Mouse (Mus musculus) adrenal gland, adult 8-10 months (tissue): Measurements from ENCODE around the gene Hadha. TPM values are rescaled to one million over a fixed set of nuclear protein-coding genes. Genes with fewer than 3 reads are reported as not detected.

Experiments used
- microRNA-seq, 2 experiments: library from miRNA; unstranded; fragments of <30 nt; microRNA quantifications; one replicate each; pipeline ENCODE4 v1.2.0; 2022
- total RNA-seq, 4 experiments: library from RNA; stranded (reverse); gene quantifications; 2 replicates each; pipeline ENCODE4 v1.2.4; 2022

The Hadha gene
- total RNA-seq, 4 experiments from 2014 or later, result 363 to 446 (median 399) TPM

Small RNA genes lying within 50 kb of the gene (microRNA-seq; reads per million reads assigned to microRNA genes)
- 0.35 to 1.2 reads per million in 2 experiments for gene Mir1960

Other genes with a start within 250 kb of the Hadha start
- gene Il6, start 142.0 kb downstream of the Hadha start, total RNA-seq, result not detected
- gene Tyms, start 81.5 kb downstream of the Hadha start, total RNA-seq, result 10 to 100 TPM; 12.9 to 19.7 (median 18.0) TPM
- gene Garem2, start 50.0 kb downstream of the Hadha start, total RNA-seq, result under 1 TPM in 1 of 4 experiments, not detected in 3; 0.10 TPM
- gene 3110082J24Rik, start 49.1 kb downstream of the Hadha start, total RNA-seq, result not detected
- gene Hadhb, start 86 bp upstream of the Hadha start, total RNA-seq, result 100 to 1,000 TPM; 412 to 817 (median 632) TPM
- not detected for gene Adgrf3, start 50.6 kb upstream of the Hadha start, total RNA-seq
- 10 to 100 TPM; 15.1 to 24.5 (median 20.4) TPM for gene Selenoi, start 77.4 kb upstream of the Hadha start, total RNA-seq
- gene Drc1, start 126.2 kb upstream of the Hadha start, total RNA-seq, result 1 to 10 TPM in 3 of 4 experiments, under 1 TPM in 1; 0.59 to 2.1 (median 1.1) TPM